Mouse (Mus musculus) right cerebral cortex, adult 2 months (tissue): Measurements from ENCODE around the gene Cetn4.

Experiments
- DNase-seq, 2 experiments: peaks; one replicate each; pipeline ENCODE4 v3.0.0; 2021 to 2022; ENCODE audit warnings: low spot score in 2 of 2

The Cetn4 gene

DNA sequence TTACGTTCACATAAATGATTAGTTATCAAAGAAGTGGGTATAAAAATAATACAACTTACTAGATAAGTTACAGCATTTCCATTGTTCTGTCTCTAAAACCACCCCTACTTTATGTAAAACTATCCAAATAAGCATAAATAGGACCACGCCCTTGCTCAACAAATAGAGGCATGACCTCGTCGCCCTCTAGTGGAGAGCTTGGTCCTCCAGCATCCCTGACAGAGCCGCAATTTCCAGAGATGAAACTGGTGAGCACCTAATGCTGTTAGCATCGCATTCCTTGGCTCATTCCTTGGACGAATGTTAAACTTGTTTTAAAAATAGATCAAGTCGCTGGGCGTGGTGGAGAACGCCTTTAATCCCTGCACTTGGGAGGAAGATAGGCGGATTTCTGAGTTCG lies 9.8 kb downstream of the Cetn4 start:
- DNase-seq = peak in 1 of 2 experiments; percentile 38

DNA sequence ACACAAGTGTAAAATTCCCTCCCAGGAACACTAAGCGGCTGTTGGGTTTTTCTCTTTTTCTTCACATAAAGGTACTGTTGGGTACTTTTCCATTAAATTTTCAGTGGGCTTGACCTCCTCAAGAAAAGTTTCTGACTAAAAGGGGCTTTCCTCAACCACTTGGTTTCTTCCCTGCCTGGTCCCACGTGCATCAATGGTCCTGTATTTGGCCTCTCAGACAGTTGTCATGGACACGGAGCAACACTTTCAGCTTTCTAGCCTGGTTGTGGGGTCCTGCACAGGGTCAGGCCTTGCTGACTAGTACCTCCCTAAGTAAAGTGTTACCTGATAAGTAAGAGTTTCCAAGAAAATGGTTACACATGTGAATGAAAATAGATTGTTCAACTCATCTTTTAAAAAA lies 13.0 kb downstream of the Cetn4 start:
- no peak for DNase-seq

DNA sequence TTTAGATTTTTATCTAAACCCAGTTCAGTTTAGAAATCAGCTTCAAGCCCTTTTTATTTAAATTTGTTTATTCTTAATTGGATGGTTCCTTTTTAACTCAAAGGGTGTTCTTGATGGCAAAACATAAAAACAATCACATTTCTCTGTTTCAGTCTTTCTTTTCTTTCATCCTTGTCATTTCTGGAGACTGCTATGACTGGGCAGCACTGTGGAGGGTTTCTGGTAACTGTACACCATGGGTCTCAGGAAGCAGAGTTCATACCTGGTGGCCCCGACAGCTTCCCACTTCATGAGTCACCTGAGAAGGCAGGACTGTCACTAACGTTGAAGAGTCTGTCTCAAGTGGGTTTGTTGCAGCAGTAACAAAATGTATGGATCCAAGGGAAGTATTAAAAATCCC lies 19.9 kb downstream of the Cetn4 start:
- no peak for DNase-seq

DNA sequence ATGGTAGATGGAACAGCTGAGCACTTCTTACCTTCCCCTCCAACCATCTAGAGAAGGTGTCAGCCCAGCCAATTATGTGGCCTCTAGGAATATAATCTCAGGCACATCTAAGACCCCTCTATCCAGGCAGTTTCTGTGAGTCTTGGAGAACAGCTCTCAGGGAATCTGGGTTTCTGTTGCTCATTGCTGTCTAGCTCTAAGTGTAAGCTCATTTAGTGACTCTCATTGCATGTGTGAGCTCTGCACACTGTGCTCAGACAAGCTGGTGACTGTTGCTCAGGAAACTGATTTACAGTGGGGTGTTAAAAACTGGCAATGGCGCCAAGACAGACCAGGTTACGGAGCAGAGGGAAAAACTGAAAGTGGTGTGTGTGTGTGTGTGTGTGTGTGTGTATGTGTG lies 20.6 kb downstream of the Cetn4 start:
- DNase-seq = no peak

DNA sequence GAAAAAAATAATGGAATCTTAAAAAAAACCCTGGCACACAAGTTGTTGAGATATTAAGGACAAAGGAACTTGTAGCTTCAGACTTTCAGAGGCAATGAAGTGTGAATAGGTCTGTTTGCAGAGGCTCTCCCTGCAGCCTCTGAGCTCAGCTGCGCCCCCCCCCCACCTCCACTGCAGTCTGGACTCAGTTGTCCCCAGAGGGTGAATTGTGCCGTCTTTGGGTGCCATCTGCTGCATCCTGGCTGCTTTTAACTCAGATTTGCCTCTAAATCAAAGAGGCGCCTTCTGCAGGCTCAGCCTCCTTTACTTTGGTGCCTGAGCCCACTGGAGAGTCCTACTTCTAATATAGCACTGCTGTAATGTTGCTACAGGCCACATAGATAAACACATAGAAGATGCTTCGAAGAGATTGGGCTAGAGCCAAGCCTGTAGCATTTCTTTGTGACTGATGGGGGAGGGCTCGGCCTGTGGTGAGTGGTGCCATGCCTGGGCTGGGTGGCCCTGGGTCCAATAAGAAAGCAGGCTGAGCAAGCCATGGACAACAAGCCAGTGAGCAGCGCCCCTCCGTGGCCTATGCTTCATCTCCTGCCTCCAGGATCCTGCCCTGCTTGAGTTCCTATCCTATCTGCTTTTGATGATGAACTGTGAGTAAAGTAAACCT lies 21.5 kb downstream of the Cetn4 start:
- DNase-seq = no peak

DNA sequence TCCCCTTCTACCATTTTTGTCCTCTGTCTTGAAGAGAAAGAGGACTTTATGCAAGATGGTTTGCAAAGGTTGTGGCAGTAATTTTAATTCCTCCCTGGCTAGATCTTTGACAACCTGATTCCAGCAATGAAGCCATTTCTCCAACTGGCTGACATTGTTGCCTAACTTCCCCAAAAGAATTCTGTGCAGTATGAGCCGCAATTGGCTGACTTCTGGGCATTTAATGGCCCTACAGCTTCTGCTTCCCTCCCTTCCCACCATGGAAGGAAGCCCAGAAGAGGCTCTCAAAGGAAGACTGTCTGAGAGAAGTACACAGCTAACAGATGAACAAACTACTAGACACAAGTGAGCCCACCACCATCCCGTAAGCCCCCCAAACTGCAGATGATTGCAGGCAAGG lies 23.3 kb downstream of the Cetn4 start:
- DNase-seq = no peak

DNA sequence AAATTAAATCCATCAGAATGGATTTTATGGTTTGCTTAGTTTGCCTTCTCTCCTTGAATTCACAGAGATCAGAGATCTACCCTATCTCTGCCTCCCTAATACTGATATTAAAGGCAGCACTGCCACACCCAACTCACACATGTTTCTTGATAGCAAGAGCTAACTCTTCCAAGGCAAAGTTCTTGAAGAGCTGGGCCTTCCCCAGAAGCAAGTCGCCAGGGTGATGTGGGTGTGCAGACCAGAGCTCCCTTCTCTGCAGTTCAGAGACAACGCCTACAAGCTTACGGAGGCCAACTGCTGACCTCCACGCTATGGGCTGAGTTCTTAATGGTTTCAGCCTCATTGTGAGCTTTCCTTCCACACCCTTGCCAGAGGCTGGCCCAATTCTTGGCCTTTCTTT lies 29.3 kb downstream of the Cetn4 start:
- DNase-seq = no peak

DNA sequence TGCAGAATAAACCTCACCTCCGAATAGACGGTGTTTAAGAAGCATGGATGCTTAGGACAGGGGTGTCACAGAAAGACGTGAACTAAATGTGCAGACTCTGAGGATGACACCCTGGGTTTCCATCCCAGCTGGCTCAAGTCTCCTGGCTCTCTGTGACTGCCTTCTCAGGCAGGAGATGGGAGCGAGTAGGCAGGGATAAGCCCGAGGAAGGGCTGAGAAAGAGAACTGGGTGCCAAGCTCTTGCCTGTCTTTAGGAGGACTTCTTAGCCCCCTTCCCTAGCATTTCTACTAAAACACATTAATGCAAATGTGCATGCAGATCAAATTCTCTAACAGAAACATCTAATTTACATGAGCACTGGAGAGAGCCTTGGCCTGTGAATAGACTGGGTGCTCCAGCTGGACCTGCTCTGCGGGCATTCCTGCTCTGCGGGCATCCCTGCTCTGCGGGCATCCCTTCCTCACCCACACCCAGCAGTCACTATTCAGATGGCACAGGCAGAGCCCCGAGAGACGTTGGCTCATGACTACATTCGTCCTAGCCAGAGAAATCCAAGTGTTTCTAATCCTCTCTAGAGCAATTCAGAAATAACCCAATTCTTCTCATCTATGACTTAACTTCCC lies 30.1 kb downstream of the Cetn4 start:
- no peak for DNase-seq

DNA sequence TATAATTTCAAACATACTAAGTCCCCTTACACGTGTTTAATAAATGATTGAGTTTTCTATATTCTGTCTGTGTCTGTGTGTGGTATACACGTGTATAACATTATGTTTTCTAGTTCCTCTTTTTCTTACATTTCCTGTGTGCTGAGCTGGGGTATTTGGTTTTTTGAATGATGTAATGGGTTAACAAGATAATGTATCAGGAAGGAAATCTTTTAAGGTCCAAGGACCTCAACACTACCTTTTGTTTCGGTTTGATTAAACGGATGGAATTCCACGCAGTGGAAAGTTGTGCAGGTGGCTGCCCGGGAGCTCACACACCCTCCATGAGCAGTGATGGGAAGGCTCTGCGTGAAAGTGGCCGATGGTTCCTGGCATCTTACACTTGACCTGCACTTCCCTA lies 31.6 kb downstream of the Cetn4 start:
- DNase-seq = no peak

DNA sequence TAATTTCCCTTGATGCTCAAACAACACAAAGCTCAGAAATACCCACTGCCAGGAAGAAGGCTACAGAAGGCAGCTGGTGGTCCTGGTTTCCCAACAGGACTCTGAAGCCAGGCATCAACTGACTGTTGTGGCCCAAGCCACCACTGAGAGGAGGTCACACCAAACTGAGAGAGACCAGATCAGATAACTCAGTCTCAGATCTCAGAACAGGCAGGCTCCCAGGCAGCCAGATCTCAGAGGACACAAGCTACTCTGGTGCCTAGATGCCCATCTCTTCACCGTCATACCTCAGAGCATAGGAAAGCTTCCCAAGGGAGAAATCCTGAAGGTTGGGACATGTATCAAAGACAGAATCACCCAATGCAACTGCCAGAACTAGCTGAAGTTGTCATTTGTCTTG lies 32.3 kb downstream of the Cetn4 start:
- DNase-seq = no peak

DNA sequence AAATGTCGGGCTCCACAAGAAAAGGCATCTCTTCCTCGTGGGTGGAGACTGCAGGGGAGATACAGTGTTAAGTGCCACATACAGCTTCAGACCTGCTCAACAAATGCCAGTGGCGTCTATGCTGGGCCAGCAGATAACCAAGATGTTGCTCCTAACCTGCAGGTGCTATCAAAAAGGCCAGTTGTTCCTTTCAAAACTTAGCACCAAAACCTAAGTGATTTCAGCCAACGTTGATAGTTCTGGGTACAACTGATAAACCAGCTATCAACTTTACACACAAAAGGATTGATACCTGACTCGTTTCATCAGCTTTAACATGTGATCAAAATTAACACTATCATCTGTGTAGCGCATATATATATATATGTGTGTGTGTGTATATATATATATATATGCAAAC lies 37.8 kb downstream of the Cetn4 start:
- DNase-seq = no peak

DNA sequence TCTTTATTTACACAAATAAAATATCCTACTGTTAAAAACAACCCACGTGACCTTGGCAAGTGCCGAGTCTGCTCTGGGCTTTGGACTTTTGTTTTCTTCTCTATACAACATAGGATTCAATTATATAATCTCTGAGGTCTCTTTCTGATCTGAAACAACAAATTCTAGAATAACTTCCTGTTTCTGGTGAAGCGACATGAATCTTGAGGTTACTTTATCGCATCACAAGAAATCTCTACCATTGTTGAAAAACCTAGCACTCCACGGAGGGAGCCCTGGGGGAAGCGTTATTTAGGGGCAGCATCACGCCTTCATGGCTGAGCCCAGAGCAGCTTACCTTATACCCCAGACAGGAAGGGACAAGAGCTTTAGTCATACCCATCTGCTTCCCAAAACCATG lies 39.4 kb downstream of the Cetn4 start:
- no peak for DNase-seq

DNA sequence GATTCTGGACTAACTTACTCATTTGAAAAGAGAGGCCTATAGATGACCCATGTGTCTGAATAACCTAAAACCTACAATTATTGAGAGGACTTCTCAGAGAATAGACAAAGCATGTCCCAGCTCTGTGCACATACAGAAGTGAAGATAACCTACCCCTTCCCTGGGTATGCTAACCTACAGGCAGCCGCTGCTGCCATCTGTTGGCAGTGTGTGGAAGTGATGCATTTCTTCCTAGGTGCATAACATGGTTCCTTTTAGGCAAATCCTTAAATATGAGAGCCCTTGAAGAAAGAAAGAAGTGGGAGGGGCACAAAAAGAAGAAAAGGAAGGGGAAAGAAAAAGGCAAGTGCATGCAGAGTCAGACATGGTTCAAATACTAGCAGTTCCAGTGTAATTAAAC lies 41.3 kb downstream of the Cetn4 start:
- DNase-seq = peak; percentile 78 to 83

DNA sequence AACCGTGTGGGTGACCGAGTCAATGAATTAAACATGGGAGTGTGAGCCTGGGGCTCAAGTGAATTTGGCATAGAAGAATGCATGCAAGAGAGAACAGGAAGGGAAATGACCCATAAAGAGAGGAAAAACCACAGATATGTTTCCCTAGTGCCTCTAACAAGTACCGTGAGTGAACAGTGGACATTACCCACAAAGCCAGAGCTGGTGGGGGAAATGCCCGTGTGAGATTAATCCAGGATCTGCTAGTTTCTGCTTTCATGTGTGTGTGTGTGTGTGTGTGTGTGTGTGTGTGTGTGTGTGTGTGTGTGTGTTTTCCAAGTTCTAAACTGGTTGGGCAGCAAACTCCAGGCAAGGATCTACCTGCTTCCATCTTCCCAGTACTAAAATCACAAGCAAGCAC lies 42.6 kb downstream of the Cetn4 start:
- DNase-seq = no peak

DNA sequence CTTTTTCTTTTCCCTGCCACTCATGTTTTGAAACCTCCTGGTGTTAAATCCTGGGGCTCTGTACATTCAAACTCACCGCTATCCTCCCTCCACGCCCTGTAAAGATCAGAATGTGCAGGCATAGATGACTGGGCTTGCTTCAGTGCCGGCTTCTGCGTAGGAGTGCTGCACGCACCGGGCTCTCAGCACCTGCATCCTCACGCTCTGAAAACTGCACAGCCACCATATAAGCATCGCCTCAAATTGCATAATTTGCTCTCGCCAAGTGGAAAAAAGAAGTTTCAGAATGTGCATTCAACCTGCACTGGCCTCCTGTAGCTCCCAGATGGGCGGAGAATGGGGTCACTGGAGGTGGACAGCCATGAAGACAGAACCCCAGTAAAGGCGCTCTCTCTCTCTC lies 44.2 kb downstream of the Cetn4 start:
- DNase-seq = peak; percentile 11 to 18

DNA sequence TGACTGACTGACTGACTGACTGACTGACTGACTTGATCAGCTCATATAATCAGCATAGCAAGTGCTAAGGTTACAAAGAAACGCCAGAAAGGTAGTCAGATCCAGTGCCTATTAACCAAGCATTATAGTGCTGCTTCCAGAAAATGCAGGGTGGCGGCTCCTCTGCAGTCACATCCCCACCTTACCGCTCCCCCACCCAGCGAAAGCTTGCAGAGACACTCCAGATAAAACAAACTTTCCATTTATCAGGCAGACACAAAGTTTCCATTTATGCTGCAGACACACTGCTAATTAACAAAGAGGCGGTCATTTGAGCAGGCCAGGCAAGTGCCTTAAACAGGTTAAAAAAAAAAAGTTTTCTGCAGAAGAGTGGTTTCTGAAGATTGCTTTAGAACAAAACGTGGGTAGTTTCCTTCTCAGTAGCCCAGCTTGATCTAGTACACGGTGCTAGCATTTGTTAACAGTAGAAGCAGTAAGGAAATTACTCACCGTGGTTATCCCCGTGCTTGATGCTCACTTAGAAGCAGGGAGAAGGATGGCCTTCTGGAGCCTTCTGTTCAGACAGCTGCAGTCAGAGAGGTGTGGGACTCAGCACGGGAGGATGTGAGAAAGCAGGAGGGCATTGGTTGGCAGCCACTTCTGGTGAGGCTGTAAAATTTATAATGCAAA lies 53.0 kb downstream of the Cetn4 start:
- peak; percentile 72 to 78 for DNase-seq

DNA sequence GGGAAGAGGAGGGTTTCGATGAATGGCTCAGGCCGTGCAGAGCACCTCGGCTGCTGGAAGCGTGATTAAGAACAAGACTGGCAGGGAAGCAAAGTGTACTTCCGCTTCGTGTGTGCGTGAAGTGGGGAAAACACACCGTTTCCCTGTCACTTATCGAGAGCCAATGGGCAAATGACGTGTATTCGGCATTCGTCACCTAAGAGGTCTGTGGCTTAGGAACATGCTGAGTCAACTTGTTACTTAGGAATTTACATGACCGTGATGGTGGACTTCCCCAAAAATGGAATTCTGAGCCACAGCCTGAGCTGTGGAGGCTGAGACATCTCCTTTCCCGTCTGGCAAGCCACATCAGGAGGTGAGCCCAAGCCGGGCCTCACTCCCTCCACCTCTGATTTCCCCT lies 54.7 kb downstream of the Cetn4 start:
- no peak for DNase-seq
